ENCODE assay signal across 15 mouse cellular contexts in genomic region chr8:91849529-91849928, GRCm38 (mm10). TPM values are rescaled to one million over a fixed set of nuclear protein-coding genes. Genes with fewer than 3 reads are reported as not detected.
"Had no signal": no experiment of that assay in that cellular context is flagged by ENCODE, and none has a peak within 500 bp of the region (broad histone marks: within the 10 kb centered on the region; RNA-seq: fewer than 3 reads in every experiment).

No protein-coding gene starts in this region.

- ATAC-seq: hindbrain, postnatal 0 days; lung, postnatal 0 days; midbrain, embryonic 13.5 days had no signal

- H3K27me3 ChIP-seq: liver, embryonic 15.5 days had no signal

- H3K9ac ChIP-seq: liver, embryonic 15.5 days; midbrain, embryonic 13.5 days had no signal

- H3K4me1 ChIP-seq: liver, embryonic 15.5 days had no signal

- H3K9me3 ChIP-seq: limb, embryonic 10.5 days; liver, embryonic 15.5 days; midbrain, embryonic 13.5 days had no signal

- H3K4me2 ChIP-seq: liver, embryonic 11.5 days; liver, embryonic 15.5 days; midbrain, embryonic 13.5 days had no signal

- DNase-seq: lung, adult 2 months; lung, postnatal 36 days; right cerebral cortex, adult 18-20 months; right cerebral cortex, postnatal 25 days; spleen, adult 18-20 months; thymus, adult 18-20 months; thymus, postnatal 14 days had no signal

- H3K27ac ChIP-seq: hindbrain, postnatal 0 days; left cerebral cortex, adult 2 months; limb, embryonic 10.5 days; liver, embryonic 15.5 days; midbrain, embryonic 13.5 days had no signal

- H3K36me3 ChIP-seq: limb, embryonic 10.5 days; liver, embryonic 15.5 days; midbrain, embryonic 13.5 days had no signal

- H3K4me3 ChIP-seq: left cerebral cortex, adult 2 months; limb, embryonic 10.5 days; liver, embryonic 15.5 days; midbrain, embryonic 13.5 days had no signal

RNA-seq across cellular contexts. Expression of gene Irx3, which starts 47.7 kb away (rescaled TPM):
- total RNA-seq: megakaryocyte progenitor cell, adult 5-6 weeks had no signal
